Mouse (Mus musculus): ENCODE measurements around the gene Clasp1. TPM values are rescaled to one million over a fixed set of nuclear protein-coding genes. Genes with fewer than 3 reads are reported as not detected.

Clasp1 gene
- 10 to 100 TPM; 42.9 to 45.4 TPM for total RNA-seq (2021)
- long read RNA-seq, experiment 1, full-length matches to known transcripts: 8 of 16 reads
- long read RNA-seq, experiment 1, partial matches to known transcripts: 0 of 16 reads
- long read RNA-seq, experiment 1, other reads (novel, unspliced or antisense): 8 of 16 reads
- long read RNA-seq, experiment 2, full-length matches to known transcripts: 4 of 12 reads
- long read RNA-seq, experiment 2, partial matches to known transcripts: 1 of 12 reads
- long read RNA-seq, experiment 2, other reads (novel, unspliced or antisense): 7 of 12 reads

GRCm38 (mm10) chr1:118388757-118389453 is at the start of gene Clasp1:
Clasp1 (plus strand) TSS chr1:118389058.
- DNase-seq: peak; percentile 94

GRCm38 (mm10) chr1:118343649-118344435 is 45.0 kb upstream of the Clasp1 start:
- no peak for DNase-seq

- DNase-seq: no peak
These were observed 38.9 kb upstream of the Clasp1 start for GRCm38 (mm10) chr1:118349922-118350321.

- DNase-seq: no peak
These were observed 29.6 kb upstream of the Clasp1 start for GRCm38 (mm10) chr1:118359071-118359761.

GRCm38 (mm10) chr1:118367970-118368369 is 20.9 kb upstream of the Clasp1 start:
- no peak for DNase-seq

- no peak for DNase-seq
These were observed 20.0 kb upstream of the Clasp1 start for GRCm38 (mm10) chr1:118368721-118369461.

- DNase-seq: no peak
These were observed 11.1 kb upstream of the Clasp1 start for GRCm38 (mm10) chr1:118377784-118378183.

GRCm38 (mm10) chr1:118380105-118380786 is 8.6 kb upstream of the Clasp1 start:
- no peak for DNase-seq

GRCm38 (mm10) chr1:118388127-118388756 is 616 bp upstream of the Clasp1 start:
- peak; percentile 46 for DNase-seq

- no peak for DNase-seq
These were observed 802 bp downstream of the Clasp1 start for GRCm38 (mm10) chr1:118389454-118390265.

GRCm38 (mm10) chr1:118390266-118390660 is 1.4 kb downstream of the Clasp1 start:
- no peak for DNase-seq

- no peak for DNase-seq
These were observed 2.1 kb downstream of the Clasp1 start for GRCm38 (mm10) chr1:118390871-118391387.

GRCm38 (mm10) chr1:118392246-118392645 is 3.4 kb downstream of the Clasp1 start:
- no peak for DNase-seq

GRCm38 (mm10) chr1:118393916-118394315 is 5.1 kb downstream of the Clasp1 start:
- no peak for DNase-seq

GRCm38 (mm10) chr1:118397866-118398265 is 9.0 kb downstream of the Clasp1 start:
- DNase-seq: no peak

GRCm38 (mm10) chr1:118398567-118398966 is 9.7 kb downstream of the Clasp1 start:
- DNase-seq: no peak

GRCm38 (mm10) chr1:118399625-118400310 is 10.9 kb downstream of the Clasp1 start:
- no peak for DNase-seq

GRCm38 (mm10) chr1:118401991-118402390 is 13.1 kb downstream of the Clasp1 start:
- DNase-seq: no peak

GRCm38 (mm10) chr1:118402556-118402955 is 13.7 kb downstream of the Clasp1 start:
- DNase-seq: no peak
